Mouse (Mus musculus): ENCODE measurements around the gene Gm21887. TPM values are rescaled to one million over a fixed set of nuclear protein-coding genes. Genes with fewer than 3 reads are reported as not detected.

Gm21887 gene
- 60.9 TPM for polyA plus RNA-seq (2017; shearing (Covaris generic))

GRCm38 (mm10) chrX:170009016-170009750, at the start of gene Gm21887:
Gm21887 (plus strand) TSS chrX:170009659.

Other genes with a start within 250 kb of the Gm21887 start
- not detected for gene 4933400A11Rik, start 230.0 kb upstream of the Gm21887 start, polyA plus RNA-seq (2017; shearing (Covaris generic))

Data from effector memory CD4-positive, alpha-beta T cell, adult 7 months (primary cell).